ENCODE assay signal across 21 mouse cellular contexts in the genomic region with DNA sequence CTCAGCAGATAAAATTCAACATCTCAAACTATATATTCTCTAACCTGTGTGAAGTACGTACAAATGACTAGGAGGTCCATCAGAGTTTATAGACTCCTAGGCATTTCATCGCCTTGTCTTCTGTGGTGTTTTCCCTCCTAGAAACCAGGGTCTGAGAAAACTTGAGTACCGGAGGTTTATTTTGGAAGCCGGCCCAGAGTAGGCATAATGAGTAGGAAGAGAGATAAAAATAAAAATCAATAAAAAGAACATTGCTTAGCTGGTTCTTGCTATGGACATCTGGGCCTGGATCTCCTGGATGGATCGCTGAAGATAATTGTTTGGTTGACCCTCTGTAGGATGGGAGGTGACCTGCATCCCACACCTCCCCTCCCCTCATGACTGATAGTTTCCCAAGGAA.
A peak's percentile ranks its signal among the peaks of the same experiment; 100 is the strongest.
DNase-seq lines count a peak whose midpoint lies in the region; ATAC-seq and TF ChIP-seq lines count a peak whose summit lies in the region.
"Had no signal": no experiment of that assay in that cellular context is flagged by ENCODE, and none has a peak within 500 bp of the region (broad histone marks: within the 10 kb centered on the region; RNA-seq: fewer than 3 reads in every experiment).

No protein-coding gene starts in this region.

- TF ChIP-seq CTCF in left cerebral cortex, adult 2 months (IDR thresholded peaks at IDR 0.05) = no peak

- ATAC-seq in monocyte, adult 5-6 weeks (replicated peaks; ENCODE audit: insufficient number of reproducible peaks, low FRiP score, low TSS enrichment, poor library complexity, severe bottlenecking) = no peak
- ATAC-seq: forebrain, embryonic 16.5 days; midbrain, embryonic 15.5 days had no signal

- intact Hi-C loops in left cerebral cortex, postnatal 4 days (cut with DNase I) = no loop called here
- intact Hi-C loops in left cerebral cortex, adult 2 months (cut with DNase I) = no loop called here

- peak overlapping the region; percentile 67 for H3K27ac ChIP-seq in left cerebral cortex, adult 2 months
- H3K27ac ChIP-seq: embryonic facial prominence, embryonic 12.5 days; heart, embryonic 13.5 days; hindbrain, embryonic 14.5 days; midbrain, embryonic 15.5 days; neural tube, embryonic 15.5 days had no signal

- DNase-seq in left cerebral cortex, adult 11 months (ENCODE audit: low spot score) = peak; percentile 12
- DNase-seq in left cerebral cortex, postnatal 4 days = no peak
- DNase-seq in left cerebral cortex, adult 2 months (ENCODE audit: extremely low spot score in 1 of 2, low spot score in 2 of 2) = peak; percentile 20 to 26
- peak; percentile 63 to 69 for DNase-seq in right cerebral cortex, postnatal 10 days (ENCODE audit: low spot score in 2 of 2)
- DNase-seq in urinary bladder, postnatal 10 days (ENCODE audit: low spot score) = no peak
- DNase-seq in gastrocnemius, adult 8-10 months (ENCODE audit: low spot score in 2 of 2) = no peak
- DNase-seq: cerebellum, adult 9-10 months; gastrocnemius, postnatal 10 days; kidney, adult 8-10 months; kidney, postnatal 36 days; lung, adult 18-20 months; lung, postnatal 14 days; thymus, postnatal 25 days had no signal

- H3K4me3 ChIP-seq in left cerebral cortex, adult 2 months = no peak overlapping the region
- H3K4me3 ChIP-seq: embryonic facial prominence, embryonic 12.5 days; heart, embryonic 13.5 days; megakaryocyte, embryonic 14.5 days; midbrain, embryonic 15.5 days; neural tube, embryonic 15.5 days had no signal

Comparison
In these comparisons a context has a peak if more than half of its experiments do, and no peak if none do; other contexts are left out.
1. DNase-seq: peak in left cerebral cortex, adult 11 months (single experiment), left cerebral cortex, adult 2 months (2 of 2) and right cerebral cortex, postnatal 10 days (2 of 2); none in left cerebral cortex, postnatal 4 days (single experiment), urinary bladder, postnatal 10 days (single experiment) and gastrocnemius, adult 8-10 months (0 of 2).